Mouse (Mus musculus): ENCODE results near the gene Cnp. TPM values are rescaled to one million over a fixed set of nuclear protein-coding genes. Genes with fewer than 3 reads are reported as not detected.
"Not testable (repeated sequence)": the region's sequence is repeated elsewhere in the genome, so short reads cannot be mapped to it uniquely, and the experiment has no call there.

Cnp gene
- total RNA-seq (2021) = 1 to 10 TPM; 3.8 to 5.0 TPM
- long read RNA-seq, experiment 1, transcript Cnp-201 (4 exons, 2,357 nt) = major isoform, 9 of 11 reads
- long read RNA-seq, experiment 1, partial matches to known transcripts = 0 of 11 reads
- long read RNA-seq, experiment 1, other reads (novel, unspliced or antisense) = 0 of 11 reads
- long read RNA-seq, experiment 2, transcript Cnp-201 (4 exons, 2,357 nt) = major isoform, 9 of 14 reads
- long read RNA-seq, experiment 2, partial matches to known transcripts = 0 of 14 reads
- long read RNA-seq, experiment 2, other reads (novel, unspliced or antisense) = 1 of 14 reads

- DNase-seq (ENCODE audit: low spot score) = peak; percentile 66
These were observed at the start of gene Cnp for GRCm38 (mm10) chr11:100574708-100575483. Gene Cnp (plus strand): TSS chr11:100574904.

- DNase-seq (ENCODE audit: low spot score) = no peak
These were observed 49.6 kb upstream of the Cnp start for GRCm38 (mm10) chr11:100524987-100525630.

- no peak for DNase-seq (ENCODE audit: low spot score)
These were observed 48.5 kb upstream of the Cnp start for GRCm38 (mm10) chr11:100526052-100526816.

- peak; percentile 41 for DNase-seq (ENCODE audit: low spot score)
These were observed 47.6 kb upstream of the Cnp start for GRCm38 (mm10) chr11:100527066-100527457.

GRCm38 (mm10) chr11:100527458-100528374 is 47.0 kb upstream of the Cnp start, which contains the start of gene Acly:
Gene Acly (minus strand): TSS chr11:100528000.
- DNase-seq (ENCODE audit: low spot score) = peak; percentile 97

- no peak for DNase-seq (ENCODE audit: low spot score)
These were observed 46.1 kb upstream of the Cnp start for GRCm38 (mm10) chr11:100528375-100529165.

- DNase-seq (ENCODE audit: low spot score) = no peak
These were observed 40.8 kb upstream of the Cnp start for GRCm38 (mm10) chr11:100533871-100534270.

- not testable (repeated sequence) for DNase-seq (ENCODE audit: low spot score)
These were observed 40.3 kb upstream of the Cnp start for GRCm38 (mm10) chr11:100534411-100534810.

- DNase-seq (ENCODE audit: low spot score) = not testable (repeated sequence)
These were observed 39.9 kb upstream of the Cnp start for GRCm38 (mm10) chr11:100534821-100535220.

GRCm38 (mm10) chr11:100535996-100536395 is 38.7 kb upstream of the Cnp start:
- no peak for DNase-seq (ENCODE audit: low spot score)

GRCm38 (mm10) chr11:100536466-100536865 is 38.2 kb upstream of the Cnp start:
- no peak for DNase-seq (ENCODE audit: low spot score)

GRCm38 (mm10) chr11:100540966-100541365 is 33.7 kb upstream of the Cnp start:
- DNase-seq (ENCODE audit: low spot score) = no peak

GRCm38 (mm10) chr11:100541577-100541976 is 33.1 kb upstream of the Cnp start:
- no peak for DNase-seq (ENCODE audit: low spot score)

- peak; percentile 90 for DNase-seq (ENCODE audit: low spot score)
These were observed 29.6 kb upstream of the Cnp start, which contains the start of gene Ttc25 for GRCm38 (mm10) chr11:100544832-100545745. Gene Ttc25 (plus strand): TSS chr11:100545607.

GRCm38 (mm10) chr11:100545746-100546085 is 29.0 kb upstream of the Cnp start:
- DNase-seq (ENCODE audit: low spot score) = no peak

GRCm38 (mm10) chr11:100546955-100547354 is 27.7 kb upstream of the Cnp start:
- DNase-seq (ENCODE audit: low spot score) = no peak

- DNase-seq (ENCODE audit: low spot score) = no peak
These were observed 26.6 kb upstream of the Cnp start for GRCm38 (mm10) chr11:100548141-100548540.

GRCm38 (mm10) chr11:100549466-100549865 is 25.2 kb upstream of the Cnp start:
- no peak for DNase-seq (ENCODE audit: low spot score)
